Mouse (Mus musculus): Measurements from ENCODE around the gene Nup93. TPM values are rescaled to one million over a fixed set of nuclear protein-coding genes. Genes with fewer than 3 reads are reported as not detected.

The Nup93 gene
- total and polyA plus RNA-seq, 3 experiments, result 46.0 to 99.6 (median 88.3) TPM

- TF ChIP-seq E2F4 (IDR thresholded peaks at IDR 0.05; ENCODE audit: insufficient replicate concordance, low read depth, low read length) (no peak), USF1 (IDR thresholded peaks at IDR 0.05; ENCODE audit: low read depth, low read length) (no peak), USF2 (conservative IDR thresholded peaks at IDR 0.05; ENCODE audit: low read depth, low read length) (no peak), RAD21 (IDR thresholded peaks at IDR 0.05; ENCODE audit: low read depth, low read length) (no peak), RCOR1 (conservative IDR thresholded peaks at IDR 0.05; ENCODE audit: low read depth, low read length) (0 out of 2 replicates have a peak, but pooled peaks have one; percentile 31), POLR2A (IDR thresholded peaks at IDR 0.05; ENCODE audit: low read depth, low read length) (peak; percentile 58), ELF1 (IDR thresholded peaks at IDR 0.05; ENCODE audit: low read depth, low read length) (peak; percentile 64), HCFC1 (IDR thresholded peaks at IDR 0.05; ENCODE audit: low read depth, low read length) (no peak; the same call in 1 of the 2 replicates)
Observed at GRCm38 (mm10) chr8:94184357-94184843, 30.0 kb upstream of the Nup93 start (continued).

GRCm38 (mm10) chr8:94185791-94186190 is 28.6 kb upstream of the Nup93 start:
- H3K4me3 ChIP-seq (replicated peaks in 1 of 3; ENCODE audit: low read depth in 2 of 3, low read length in 2 of 3, poor library complexity in 1 of 3), result no peak overlapping the region
- in situ Hi-C loops (cut with MboI; ENCODE audit: low pct_ligation_motif_present, low pct_unique_long_range_greater_than_20kb, low sequenced_read_pairs), result loop anchor here (25.0 kb wide), 1 partner anchor 498 kb away; no protein-coding TSS in a partner anchor
- dilution Hi-C loops (cut with MboI; ENCODE audit: extremely low pct_ligation_motif_present, extremely low pct_unique_long_range_greater_than_20kb, low sequenced_read_pairs), result no loop called here
- H3K4me1 ChIP-seq (ENCODE audit: control insufficient read depth in 1 of 2, insufficient read depth in 2 of 2), result peaks cover 33 to 50% of the 10 kb centered on the region in 2 experiments
- no peak overlapping the region; the same call in 1 of the 2 replicates for H3K9ac ChIP-seq (ENCODE audit: insufficient read depth, low read depth)
- H3K27ac ChIP-seq (ENCODE audit: insufficient read depth, low read depth), result peak overlapping the region; percentile 80
- no peaks in the 10 kb centered on the region for H3K79me2 ChIP-seq (replicated peaks; ENCODE audit: control insufficient read depth, extremely low read depth, insufficient read depth, poor library complexity, severe bottlenecking)
- no peaks in the 10 kb centered on the region for H3K9me3 ChIP-seq (replicated peaks; ENCODE audit: low read length)
- DNase-seq (ENCODE audit: extremely low read depth), result no peak
- H3K4me2 ChIP-seq (ENCODE audit: insufficient read depth, low read depth, poor library complexity, severe bottlenecking), result no peak overlapping the region
- no peaks in the 10 kb centered on the region for H3K36me3 ChIP-seq (replicated peaks in 1 of 2; ENCODE audit: control insufficient read depth in 1 of 2, insufficient read depth in 1 of 2, low read length in 1 of 2)
- peaks cover 44% of the 10 kb centered on the region for H3K27me3 ChIP-seq (replicated peaks)
- TF ChIP-seq NELFE (IDR thresholded peaks at IDR 0.05; ENCODE audit: low read depth, low read length) (no peak), POLR2AphosphoS2 (IDR thresholded peaks at IDR 0.05; ENCODE audit: low read depth, low read length) (no peak), ZMIZ1 (IDR thresholded peaks at IDR 0.05; ENCODE audit: low read depth, low read length) (no peak), ZNF384 (IDR thresholded peaks at IDR 0.05; ENCODE audit: low read depth, low read length) (peak; percentile 77), MYC (IDR thresholded peaks at IDR 0.05; ENCODE audit: low read depth, low read length) (no peak)

DNA sequence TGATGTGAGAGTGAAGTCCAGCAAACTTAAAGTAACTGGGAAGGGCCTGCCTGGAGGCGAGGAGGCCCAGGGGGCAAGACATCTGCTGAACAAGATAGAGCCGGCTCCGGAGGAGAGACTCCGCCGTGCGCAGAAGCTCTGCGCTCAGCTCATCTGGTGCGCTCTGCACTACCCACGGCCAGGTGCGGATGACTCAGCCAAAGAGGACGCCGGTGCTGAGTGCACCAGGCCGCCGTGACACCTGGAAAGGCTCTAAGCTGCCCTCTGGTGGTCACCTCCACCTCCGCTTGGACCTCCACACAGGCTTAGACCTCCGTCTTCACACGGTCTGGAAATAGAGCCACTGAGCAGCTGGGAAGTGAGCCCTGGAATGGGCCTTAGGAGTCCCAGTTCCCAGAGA is 27.8 kb upstream of the Nup93 start:
- Histone ChIP-seq H3K9ac (ENCODE audit: insufficient read depth, low read depth) (peak overlapping the region; percentile 52), H3K27ac (ENCODE audit: insufficient read depth, low read depth) (peak overlapping the region; percentile 80), H3K4me1 (ENCODE audit: control insufficient read depth in 1 of 2, insufficient read depth in 2 of 2) (peaks cover 36 to 54% of the 10 kb centered on the region in 2 experiments), H3K36me3 (replicated peaks in 1 of 2; ENCODE audit: control insufficient read depth in 1 of 2, insufficient read depth in 1 of 2, low read length in 1 of 2) (no peaks in the 10 kb centered on the region), H3K79me2 (replicated peaks; ENCODE audit: control insufficient read depth, extremely low read depth, insufficient read depth, poor library complexity, severe bottlenecking) (no peaks in the 10 kb centered on the region), H3K4me3 (replicated peaks in 1 of 3; ENCODE audit: low read depth in 2 of 3, low read length in 2 of 3, poor library complexity in 1 of 3) (peak overlapping the region in 1 of 3 experiments; percentile 5), H3K9me3 (replicated peaks; ENCODE audit: low read length) (no peaks in the 10 kb centered on the region), H3K27me3 (replicated peaks) (peaks cover 44% of the 10 kb centered on the region), H3K4me2 (ENCODE audit: insufficient read depth, low read depth, poor library complexity, severe bottlenecking) (peak overlapping the region; percentile 50)
- in situ Hi-C loops (cut with MboI; ENCODE audit: low pct_ligation_motif_present, low pct_unique_long_range_greater_than_20kb, low sequenced_read_pairs) (loop anchor here (25.0 kb wide), 1 partner anchor 499 kb away; no protein-coding TSS in a partner anchor), dilution Hi-C loops (cut with MboI; ENCODE audit: extremely low pct_ligation_motif_present, extremely low pct_unique_long_range_greater_than_20kb, low sequenced_read_pairs) (no loop called here)
- DNase-seq (ENCODE audit: extremely low read depth), result peak; percentile 89
- TF ChIP-seq ZNF384 (IDR thresholded peaks at IDR 0.05; ENCODE audit: low read depth, low read length) (peak; percentile 28; the same call in 1 of the 2 replicates), JUN (IDR thresholded peaks at IDR 0.05; ENCODE audit: insufficient read depth, low read depth, low read length) (peak; percentile 63), ETS1 (conservative IDR thresholded peaks at IDR 0.05; ENCODE audit: low read depth, low read length) (peak; percentile 70), RAD21 (IDR thresholded peaks at IDR 0.05; ENCODE audit: low read depth, low read length) (peak; percentile 59), MYC (IDR thresholded peaks at IDR 0.05; ENCODE audit: low read depth, low read length) (0 out of 2 replicates have a peak, but pooled peaks have one; percentile 42), USF1 (IDR thresholded peaks at IDR 0.05; ENCODE audit: low read depth, low read length) (no peak), ZC3H11A (IDR thresholded peaks at IDR 0.05; ENCODE audit: low read depth, low read length) (0 out of 2 replicates have a peak, but pooled peaks have one; percentile 28), MEF2A (IDR thresholded peaks at IDR 0.05; ENCODE audit: borderline replicate concordance, low read depth, low read length) (peak; percentile 64), ZMIZ1 (IDR thresholded peaks at IDR 0.05; ENCODE audit: low read depth, low read length) (peak; percentile 76), CHD1 (IDR thresholded peaks at IDR 0.05; ENCODE audit: low read depth, low read length) (no peak), EP300 (IDR thresholded peaks at IDR 0.05; ENCODE audit: low read length) (peak; percentile 69), ELF1 (IDR thresholded peaks at IDR 0.05; ENCODE audit: low read depth, low read length) (no peak), UBTF (IDR thresholded peaks at IDR 0.05; ENCODE audit: low read depth, low read length) (no peak; the same call in 1 of the 2 replicates), E2F4 (IDR thresholded peaks at IDR 0.05; ENCODE audit: insufficient replicate concordance, low read depth, low read length) (no peak), POLR2A (IDR thresholded peaks at IDR 0.05; ENCODE audit: low read depth, low read length) (peak; percentile 60; the same call in 1 of the 2 replicates), GABPA (IDR thresholded peaks at IDR 0.05; ENCODE audit: insufficient replicate concordance, low read depth, low read length) (peak; percentile 12; the same call in 1 of the 2 replicates), SIN3A (IDR thresholded peaks at IDR 0.05; ENCODE audit: low read length) (peak; percentile 85), MAFK (IDR thresholded peaks at IDR 0.05; ENCODE audit: insufficient replicate concordance, low read length) (peak; percentile 92), HCFC1 (IDR thresholded peaks at IDR 0.05; ENCODE audit: low read depth, low read length) (peak; percentile 53), CHD2 (IDR thresholded peaks at IDR 0.05; ENCODE audit: low read length) (no peak), MXI1 (IDR thresholded peaks at IDR 0.05; ENCODE audit: low read depth, low read length) (peak; percentile 72; the same call in 1 of the 2 replicates), RCOR1 (conservative IDR thresholded peaks at IDR 0.05; ENCODE audit: low read depth, low read length) (no peak), POLR2AphosphoS2 (IDR thresholded peaks at IDR 0.05; ENCODE audit: low read depth, low read length) (no peak), TBP (conservative IDR thresholded peaks at IDR 0.05; ENCODE audit: low read depth, low read length) (0 out of 2 replicates have a peak, but pooled peaks have one; percentile 11)
